Mouse (Mus musculus): ENCODE results near the gene Slc4a7. TPM values are rescaled to one million over a fixed set of nuclear protein-coding genes. Genes with fewer than 3 reads are reported as not detected.

Gene Slc4a7
- polyA plus RNA-seq, 1 experiment from 2014 or later, result 4.2 TPM

Other genes with a start within 250 kb of the Slc4a7 start
- gene Nek10, start 101.1 kb downstream of the Slc4a7 start, polyA plus RNA-seq (2015; fragmentation: Nextera tagmentation; extraction: Ambion mirVana), result not detected in 2 replicates

Measured in liver, embryonic 13.5 days (tissue).